Mouse (Mus musculus) thymus, postnatal 25 days (tissue): ENCODE data around the gene Kmt2a.

ENCODE experiments used
- DNase-seq: peaks from one replicate; pipeline ENCODE4 v3.0.0; 2022

Gene Kmt2a

DNA sequence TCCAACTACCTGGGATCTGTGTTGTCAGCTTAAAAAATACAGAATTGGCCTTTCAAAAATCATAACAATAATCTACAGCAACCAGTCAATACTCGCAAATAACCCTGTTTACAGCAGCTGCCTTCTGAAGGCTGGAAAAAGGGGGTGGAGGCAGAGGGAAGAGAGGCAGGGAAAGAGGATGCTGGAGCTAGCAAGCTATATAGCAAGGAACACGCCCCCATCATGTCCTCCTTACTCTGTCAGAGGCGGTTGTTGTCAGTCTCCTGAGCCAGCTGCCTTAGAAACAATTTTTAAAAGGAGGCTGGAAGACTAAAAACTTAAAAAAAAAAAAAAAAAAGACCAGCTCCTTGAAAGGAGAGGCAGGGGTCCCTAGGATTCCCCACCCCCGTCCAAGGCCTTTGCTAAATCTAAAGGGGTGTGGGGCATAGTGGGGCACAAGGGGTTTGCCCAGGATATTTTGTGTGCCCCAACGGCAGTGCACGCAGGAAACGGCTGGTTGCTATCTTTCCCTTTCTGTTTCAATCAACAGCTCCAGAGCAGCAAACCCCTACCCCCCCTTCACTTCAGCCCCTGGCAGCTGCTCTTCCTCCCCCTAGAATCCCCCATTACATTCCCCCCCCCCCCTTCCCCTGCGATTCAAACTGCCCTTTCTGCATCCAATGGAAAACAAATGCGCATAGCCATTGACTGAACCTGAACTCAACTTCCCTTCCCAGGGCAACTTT lies 2.2 kb downstream of the Kmt2a start:
- DNase-seq: peak; percentile 62

DNA sequence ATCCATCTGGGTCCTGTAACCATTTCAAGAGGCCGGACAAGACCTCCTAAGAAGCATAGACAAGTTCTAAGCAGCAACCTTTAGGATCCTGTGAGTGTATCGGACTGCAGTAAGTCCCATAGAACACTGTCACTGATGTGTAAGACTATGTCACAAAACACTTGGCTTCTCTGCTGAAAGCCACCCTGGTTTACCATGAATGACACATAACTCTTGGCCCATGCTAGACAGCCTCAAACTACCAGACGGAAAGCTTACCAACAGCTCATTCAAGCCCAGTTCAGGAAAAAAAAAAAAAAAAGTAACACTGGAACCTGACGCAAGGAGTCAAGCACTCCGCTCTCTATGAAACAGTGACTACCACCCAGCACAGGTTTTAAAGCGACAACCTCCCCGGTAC lies 3.4 kb downstream of the Kmt2a start:
- DNase-seq: no peak

DNA sequence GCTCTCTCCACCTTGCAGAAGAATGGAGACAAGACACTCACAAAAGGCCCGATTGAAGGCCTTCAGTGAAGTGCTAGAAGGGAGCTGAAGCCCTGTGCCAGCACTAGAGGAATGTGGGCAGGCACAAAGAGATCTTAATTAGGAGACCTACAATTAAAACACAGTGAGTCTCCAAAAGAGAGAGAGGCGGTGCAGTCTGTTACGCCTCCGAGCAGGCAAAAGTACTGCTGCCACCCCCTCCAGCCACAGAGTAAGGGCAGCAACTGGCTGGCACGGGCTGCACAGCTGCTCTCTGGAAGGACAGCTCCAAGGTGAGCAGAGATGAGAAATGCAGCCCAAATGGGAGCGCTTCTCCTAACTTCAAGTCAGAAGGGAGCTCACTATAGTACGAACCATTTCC lies 5.6 kb downstream of the Kmt2a start:
- DNase-seq: no peak

DNA sequence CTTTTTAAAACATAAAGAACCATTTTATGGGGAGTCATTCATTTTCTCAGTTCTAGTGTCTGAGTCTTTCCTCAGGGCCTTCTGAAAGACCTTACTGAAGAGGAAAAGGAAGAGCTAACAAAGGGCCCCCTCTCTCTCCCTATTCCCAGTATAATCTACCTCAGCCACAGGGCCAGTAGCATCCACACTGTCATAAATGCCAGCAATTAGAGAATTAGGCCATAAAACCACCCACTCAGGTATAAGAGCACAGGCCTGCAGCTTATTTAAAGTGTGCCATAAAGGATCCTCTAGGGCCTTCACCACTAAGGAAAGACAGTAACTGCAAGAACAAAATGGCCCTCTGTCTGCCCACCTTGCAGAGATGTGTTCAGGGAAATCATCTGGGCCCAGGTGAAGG lies 6.9 kb downstream of the Kmt2a start:
- no peak for DNase-seq

DNA sequence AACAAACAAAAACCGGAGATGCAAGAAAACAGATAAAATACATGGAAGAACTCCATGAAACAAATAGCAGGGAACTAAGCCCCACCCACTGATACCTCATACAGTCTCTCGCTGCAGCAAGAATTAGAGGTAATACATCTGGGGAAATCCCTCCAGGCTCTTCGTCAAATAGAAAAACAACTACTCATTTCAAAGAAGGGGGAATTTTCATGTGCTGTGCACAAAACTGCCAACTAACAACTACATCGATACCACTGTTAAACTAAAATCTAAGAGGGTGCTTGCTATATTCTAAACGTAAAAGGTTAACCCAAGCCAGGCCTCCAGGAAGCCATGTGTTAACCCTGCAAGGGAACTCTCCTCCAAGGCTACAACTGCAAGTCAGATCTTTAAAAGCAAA lies 7.4 kb downstream of the Kmt2a start:
- no peak for DNase-seq

DNA sequence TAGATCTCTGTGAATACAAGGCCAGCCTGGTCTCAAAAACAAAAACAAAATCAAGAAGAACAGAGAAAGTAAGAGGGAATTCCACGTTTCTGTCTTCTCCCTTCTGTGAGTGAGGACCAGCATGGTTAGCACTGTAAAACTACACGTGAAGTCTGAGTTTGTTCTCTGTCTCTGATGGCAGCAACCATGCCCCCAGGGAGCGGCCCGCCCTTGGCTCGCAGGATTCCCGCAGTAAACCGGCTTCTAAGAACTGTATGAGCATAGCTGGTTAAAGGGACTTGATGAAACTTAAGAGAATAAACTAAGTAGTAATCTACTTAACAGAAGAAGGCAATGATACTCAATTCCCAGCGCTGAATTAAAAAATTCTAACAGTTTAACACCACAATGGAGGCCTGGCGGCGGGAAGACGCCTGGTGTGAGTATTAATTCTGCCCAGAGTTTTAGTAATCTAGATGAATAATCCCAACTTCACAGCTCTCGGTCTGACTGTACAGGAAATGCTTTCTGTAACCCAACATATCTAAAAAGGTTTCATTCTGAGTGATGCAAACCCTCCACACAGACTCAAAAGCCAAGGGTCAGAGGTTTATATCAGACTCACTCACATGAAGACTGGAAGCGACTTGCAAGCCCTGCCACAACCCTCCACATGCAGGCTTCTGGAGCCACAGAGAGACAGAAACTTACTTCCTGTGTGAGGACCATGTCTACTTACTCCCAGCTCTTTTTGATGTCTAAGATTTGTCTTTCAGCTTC lies 12.6 kb downstream of the Kmt2a start:
- DNase-seq: peak; percentile 23

DNA sequence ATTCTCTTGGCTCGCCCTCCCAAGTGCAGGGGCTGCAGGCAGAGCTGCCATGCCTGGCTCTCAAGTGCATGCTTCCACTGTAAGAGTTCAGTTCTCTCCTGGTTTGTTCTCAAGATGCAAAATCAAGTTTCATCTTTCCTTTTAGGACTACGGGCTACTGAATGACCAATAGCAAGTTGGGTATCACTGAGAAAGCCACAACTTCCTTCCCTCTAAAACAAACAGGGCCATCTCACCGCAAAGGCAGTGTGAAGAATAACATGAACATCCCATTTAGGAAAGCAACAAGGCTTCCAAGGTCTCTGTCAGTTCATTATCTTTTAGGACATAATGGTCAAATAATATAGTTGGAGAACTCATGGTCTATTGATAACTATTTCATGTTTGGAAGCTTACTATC lies 13.4 kb downstream of the Kmt2a start:
- no peak for DNase-seq

DNA sequence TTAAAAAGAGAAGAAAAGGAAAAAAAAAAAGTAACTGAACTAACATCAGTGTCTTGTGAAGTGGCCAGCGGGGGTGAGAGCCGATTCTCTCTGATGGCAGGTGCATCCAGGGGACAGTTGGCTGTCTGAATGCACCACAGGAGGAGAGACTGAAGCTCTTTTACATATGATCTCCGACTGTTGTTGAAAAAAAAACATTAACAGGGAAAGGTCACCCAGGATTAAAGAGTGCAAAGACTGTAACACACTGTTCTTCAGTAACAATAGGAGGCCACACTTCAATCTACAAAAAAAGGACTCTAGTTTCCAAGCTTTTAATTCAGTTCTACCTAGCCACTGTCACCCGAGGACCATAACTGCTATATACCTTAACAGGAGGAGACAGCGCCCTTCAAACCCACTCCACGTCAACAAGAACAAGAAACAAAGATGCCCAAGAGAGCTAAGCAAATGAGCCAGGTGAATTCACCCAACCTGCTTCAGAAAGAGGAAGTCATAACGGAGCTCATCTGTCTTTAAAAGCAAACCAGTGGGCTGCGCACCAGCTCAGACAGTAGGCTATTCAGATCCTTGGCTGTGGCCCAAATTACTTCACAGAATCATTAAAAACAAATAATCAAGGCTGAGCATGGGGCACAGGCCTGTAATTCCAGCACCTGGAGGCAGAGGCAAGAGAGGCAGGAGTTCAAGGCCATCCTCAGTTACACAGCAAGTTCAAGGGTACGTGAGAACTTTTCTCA lies 14.4 kb downstream of the Kmt2a start:
- DNase-seq: no peak

DNA sequence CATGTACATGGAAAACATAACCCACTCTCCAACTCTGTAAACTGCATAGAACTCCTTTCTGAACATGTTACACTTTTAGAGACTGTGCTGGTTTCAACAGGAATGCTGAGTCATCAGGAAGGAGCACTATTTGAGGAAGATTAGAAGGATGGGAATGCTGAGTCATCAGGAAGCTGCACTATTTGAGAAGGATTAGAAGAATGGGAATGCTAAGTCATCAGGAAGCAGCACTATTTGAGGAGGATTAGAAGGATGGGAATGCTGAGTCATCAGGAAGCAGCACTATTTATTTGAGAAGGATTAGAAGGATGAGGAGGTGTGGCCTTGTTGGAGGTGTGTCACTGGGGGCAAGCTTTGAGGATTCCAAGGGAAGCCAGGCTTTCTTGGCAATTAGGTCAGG lies 20.0 kb downstream of the Kmt2a start:
- DNase-seq: no peak

DNA sequence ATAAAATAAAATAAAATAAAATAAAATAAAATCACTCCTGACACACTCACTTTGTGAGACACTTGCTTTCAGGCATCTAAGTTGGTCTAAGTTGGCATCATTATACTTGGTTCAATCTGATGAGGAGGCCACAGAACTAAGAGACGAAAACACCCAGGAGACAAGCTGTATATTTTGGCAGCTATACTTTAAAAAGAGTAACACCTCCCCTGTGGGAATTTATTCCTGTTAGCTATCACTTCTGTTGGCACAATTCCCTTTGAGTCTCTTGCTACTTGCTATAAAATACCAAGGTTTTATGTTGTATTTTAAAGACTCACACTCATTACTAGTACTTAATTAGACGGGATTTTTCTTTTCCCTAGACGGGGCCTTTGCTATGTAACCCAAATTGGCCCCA lies 22.4 kb downstream of the Kmt2a start:
- DNase-seq: no peak

DNA sequence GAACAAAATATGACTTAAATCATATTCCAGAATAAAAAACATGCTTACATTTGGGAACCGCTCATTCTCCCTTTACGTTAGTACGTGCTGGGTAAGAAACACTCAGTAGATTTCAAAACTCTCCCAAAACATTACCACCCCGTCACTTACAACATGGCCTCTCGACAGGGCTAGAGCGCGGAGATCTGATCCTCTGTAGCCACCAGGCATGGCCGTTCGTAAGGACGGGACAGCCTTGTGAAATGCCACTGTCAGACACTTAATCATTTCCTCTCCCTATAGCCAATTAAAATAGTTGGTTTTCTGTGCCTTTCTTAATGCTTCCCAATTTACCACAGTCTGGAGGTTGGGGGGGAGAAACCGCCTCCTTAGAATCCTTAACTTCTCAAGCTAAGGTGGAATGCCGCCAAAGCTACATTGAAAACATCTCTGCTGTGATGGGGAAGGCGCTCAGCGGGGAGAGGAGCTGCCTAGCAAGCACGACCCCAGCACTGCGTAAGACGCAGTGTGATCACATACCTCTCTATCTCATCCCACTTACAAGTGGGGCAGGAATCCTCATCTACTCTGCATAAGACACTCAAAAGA lies 23.6 kb downstream of the Kmt2a start:
- DNase-seq: no peak

DNA sequence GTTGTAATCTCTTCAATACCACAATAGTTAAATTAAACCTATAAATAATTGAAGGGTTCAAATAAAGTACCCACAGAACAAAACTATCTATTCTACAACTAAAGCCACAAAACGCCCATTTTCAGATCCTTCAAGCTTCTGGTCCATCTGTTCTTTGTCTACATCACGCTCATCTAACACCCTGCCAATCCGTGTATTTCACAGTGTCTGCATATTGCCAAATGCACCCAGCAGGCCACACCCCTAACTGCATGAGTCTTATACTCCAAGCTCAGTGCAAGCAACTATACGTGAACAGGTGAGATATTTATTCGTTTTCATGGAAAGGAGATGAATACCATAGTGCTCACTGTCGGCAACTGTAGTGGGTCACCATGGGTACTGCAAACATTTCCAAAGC lies 25.9 kb downstream of the Kmt2a start:
- no peak for DNase-seq

DNA sequence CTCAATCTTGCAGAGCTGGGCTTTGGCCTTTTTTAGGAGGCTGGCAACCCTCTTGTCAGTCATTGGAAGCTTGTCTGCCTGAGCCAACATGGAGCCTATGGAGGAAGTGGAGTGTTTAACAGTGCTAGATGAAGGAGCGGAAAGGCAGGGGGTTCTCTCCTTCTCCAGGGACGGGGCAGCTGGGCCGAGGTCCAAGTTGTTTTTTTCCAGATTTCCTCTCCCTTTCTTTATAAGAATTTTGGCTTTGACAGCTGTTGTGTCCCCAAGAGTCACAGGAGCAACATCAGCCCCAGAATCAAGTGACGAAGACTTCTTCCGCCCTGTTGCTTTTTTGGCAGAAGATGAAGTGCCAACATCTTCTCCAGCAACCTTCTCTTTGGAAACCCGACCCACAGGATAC lies 33.6 kb downstream of the Kmt2a start:
- no peak for DNase-seq

DNA sequence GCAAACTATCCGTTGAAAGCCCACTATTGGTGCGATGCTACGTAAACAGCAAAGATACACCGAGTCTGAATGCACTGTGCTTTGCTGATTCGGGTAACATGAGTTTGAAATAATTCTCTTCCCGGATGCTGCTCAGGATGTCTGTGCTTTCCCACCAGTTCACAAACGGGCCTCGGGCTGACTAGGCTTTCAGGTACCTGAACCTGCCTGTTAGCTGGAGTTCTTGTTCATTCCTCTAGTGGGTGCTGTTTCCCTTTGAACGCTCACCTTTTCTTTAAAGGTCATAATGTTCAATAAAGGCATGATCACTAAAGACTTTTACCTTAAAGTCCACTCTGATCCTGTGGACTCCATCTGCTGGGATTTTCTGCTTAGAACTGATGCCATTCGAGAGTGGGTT lies 39.9 kb downstream of the Kmt2a start:
- DNase-seq: peak; percentile 40

DNA sequence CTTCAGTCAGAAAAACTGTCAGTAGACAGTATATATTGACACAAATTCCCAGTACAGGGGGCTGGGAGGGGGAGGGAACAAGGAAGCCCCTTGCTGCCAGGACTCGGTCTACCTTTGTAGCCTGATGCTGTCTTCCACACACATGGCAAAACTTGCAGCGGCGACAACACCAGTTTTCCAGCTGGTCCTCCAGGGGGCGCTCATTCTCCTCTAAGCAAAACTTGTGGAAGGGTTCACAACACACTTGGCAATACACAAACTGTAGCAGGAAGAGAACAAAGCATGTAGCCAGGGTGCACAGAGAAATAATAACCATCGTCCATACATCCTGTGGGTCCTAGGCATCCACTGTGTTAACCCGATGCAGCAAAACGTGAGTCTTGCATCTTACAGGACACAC lies 44.7 kb downstream of the Kmt2a start:
- peak; percentile 81 for DNase-seq

DNA sequence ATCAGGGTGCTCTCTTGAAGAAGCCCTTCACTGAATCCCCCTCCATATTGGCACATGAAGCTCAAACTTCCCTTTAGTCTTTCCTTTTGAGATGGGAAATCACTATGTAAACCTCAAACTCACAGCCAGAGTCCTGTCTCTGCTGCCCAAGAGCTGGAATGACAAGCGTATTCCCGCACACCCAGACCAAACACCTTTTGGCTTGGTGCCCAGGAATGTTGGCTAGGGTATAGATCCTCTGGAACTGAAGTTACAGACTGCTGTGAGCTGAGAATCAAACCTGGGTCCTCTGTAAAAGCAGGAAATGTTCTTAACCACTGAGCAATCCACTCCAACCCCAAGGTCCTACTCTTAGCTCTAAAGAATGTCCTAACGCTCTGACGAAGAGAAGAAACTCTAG lies 48.7 kb downstream of the Kmt2a start:
- no peak for DNase-seq

DNA sequence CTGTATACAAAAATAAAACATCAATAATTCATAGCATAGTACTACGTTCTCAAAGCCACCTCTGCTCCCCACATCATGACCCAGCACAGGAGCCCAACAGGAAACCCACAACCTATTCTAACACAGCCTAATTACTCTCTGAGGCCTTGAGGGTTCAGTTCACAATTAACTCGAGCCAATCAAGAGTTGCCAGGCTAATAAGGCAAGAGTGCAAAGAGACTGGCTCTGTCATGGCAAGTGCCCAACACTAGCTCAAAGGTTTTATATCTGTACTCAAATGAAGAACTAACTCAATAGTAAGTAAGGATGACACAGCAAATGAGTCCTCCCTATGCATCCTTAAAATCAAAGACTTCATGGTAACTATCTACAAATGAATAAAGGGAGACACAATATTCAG lies 50.6 kb downstream of the Kmt2a start:
- DNase-seq: no peak

DNA sequence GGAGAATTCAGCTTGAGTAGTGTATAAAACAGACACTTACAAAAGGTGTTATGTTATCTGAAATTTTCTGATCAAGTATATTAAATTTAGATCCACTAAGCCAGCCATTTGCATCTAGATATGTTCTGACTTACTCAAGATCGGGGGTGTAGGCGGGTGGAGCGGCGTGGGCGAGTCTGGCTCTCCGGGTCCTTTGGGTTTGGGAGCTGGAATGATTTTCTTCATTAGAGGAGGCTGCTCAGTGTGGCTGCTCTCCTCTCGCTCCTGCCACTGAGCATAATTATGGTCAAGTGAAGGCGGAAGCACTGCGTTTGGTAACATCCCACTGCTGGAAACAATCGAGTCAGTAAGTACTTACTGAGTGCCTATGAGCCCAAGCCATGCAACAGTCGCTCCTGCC lies 52.2 kb downstream of the Kmt2a start:
- no peak for DNase-seq

DNA sequence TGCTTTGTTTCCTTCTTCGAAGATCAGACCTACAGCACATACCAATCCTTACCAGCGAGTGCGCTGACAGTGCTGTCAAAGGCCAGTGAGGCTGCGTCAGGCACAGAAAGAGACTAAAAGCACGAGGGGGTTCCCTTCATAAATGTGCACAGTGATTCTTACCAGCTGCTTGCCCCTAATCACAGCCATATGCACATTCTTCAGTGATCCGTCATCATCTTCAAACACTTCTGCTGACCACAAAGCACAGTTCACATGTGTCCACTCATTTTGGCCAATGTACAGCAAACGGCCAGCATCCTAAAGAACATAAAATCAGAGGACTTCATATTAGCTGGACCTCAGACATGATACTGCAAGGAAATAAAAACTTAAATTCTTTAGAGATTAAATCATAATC lies 54.4 kb downstream of the Kmt2a start:
- DNase-seq: no peak

DNA sequence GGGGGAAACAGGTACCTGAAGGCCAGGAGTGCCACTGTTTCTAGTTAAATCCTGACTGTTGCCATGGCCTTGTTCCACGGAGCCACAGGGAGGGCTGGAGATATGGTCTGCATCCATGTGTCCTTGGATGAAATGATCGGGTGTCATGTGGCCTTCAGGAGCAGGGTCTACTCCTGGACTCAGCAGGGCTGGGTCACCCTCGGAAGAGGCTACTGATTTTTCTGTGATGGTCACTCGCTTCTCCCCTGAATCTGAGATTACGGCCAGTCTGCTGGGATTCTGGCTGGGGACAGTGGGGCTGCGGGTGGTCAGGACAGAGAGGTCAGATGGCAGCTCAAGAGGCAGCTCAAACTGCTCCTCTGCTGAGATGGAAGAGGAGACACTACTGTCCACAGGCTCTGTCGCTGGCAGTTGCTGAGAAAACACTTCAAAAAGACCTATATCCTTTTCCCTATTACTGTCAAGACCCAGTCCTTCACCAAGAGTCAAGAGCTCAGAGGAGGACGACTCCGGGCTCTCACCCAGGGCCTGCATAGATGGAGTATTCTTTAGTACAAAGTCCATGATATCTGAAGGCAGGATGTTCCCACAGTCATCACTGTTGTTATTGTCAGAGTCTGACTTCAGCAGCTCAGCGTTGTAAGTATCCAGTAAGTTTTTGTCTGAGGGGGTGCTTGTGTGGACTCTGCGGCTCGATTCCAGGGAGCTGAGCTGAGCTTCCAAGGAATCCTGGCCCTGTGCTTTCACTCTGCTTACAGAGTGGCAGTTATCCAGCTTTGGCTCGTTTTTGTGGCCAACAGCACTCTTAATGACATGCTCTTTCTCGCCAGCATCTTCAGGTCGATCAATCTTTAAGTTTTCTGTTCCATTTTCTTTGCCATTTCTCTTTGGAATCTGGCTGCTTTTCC lies 60.9 kb downstream of the Kmt2a start:
- no peak for DNase-seq

DNA sequence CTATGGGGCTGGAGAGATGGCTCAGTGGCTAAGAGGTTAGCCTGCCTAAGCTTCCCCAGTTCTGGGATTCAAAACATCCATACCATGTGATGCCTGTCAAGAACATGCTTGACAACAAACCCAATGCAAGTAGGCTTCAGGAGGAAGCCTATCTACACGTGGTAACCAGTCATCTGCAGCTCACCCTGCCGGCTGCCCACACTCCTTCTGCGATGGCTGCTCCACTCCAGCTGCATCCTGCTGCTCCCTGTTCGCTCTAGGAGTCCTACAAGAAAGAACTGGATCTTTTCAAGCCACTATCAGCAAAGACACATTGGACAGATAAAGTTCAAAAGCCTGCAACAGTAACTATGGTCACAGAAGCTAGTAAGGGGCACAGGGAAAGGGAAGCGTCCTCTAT lies 63.6 kb downstream of the Kmt2a start:
- no peak for DNase-seq

DNA sequence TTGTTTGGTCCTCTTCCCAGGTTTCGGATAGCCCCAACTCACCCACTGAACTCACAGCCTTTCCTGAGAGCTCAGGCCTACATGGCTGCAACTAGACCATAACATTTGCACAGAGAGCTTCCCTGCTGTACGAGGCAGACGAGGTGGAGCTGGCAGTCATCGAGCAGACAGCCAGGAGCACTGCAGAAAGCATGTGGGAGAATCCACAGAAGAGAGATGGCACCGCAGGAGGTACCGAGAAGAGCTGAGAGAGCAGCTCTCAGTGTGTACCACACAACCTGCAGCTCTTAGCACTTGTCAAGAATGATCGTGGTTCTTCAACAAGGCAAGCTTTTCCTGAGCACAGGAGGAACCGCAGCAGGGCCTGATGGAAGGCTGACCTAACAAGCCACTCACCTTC lies 66.9 kb downstream of the Kmt2a start:
- no peak for DNase-seq

DNA sequence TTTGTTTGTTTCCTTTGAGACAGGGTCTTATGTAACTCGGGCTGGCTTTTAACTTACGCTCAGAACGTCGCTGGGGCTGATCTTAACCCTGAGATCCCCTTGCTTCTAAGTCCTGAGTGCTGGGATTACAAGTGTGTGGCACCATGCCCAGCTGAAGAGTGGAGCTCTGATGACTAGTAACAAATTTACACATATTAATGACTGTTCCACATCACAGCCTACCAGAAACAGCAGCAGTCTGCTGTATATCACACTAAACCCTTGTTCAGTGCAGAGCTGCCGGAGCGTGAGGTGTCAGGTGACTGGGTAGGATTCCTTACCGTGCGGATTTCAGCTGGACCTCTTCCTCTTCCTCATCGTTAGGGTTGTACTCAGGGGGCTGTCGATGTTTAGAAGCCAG lies 70.8 kb downstream of the Kmt2a start:
- DNase-seq: no peak
